Mouse (Mus musculus) E14TG2a.4 (cell line): Measurements from ENCODE around the gene Serpinb11.

ENCODE experiments used
- CTCF ChIP-seq: conservative IDR thresholded peaks from 2 replicates; pipeline ENCODE4 v1.5.1; 2014; ENCODE audit warnings: low read length
- NANOG ChIP-seq: IDR thresholded peaks from 2 replicates; pipeline ENCODE4 v1.6.1; 2014; ENCODE audit warnings: borderline replicate concordance, low read length, mixed read lengths

DNA sequence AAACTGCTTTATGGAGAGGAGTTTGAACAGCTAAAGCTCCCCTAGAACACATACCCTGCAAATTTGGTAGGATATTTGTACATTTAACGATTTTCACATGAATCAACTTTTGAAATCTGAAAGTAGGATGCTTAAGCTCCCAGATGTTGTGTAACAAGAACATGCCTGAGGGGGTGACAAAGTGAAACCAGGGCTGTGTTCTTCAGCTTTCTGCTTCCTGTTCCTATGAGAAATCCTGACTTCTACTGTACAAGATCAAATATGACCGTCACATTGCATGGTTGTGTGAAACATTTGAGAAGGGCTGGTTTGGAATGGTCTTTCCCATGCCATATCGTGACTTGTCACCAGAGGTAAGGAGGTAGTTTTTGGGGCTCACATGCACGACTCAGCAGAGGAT, 41.1 kb downstream of the Serpinb11 start:
- no peak for TF ChIP-seq CTCF
- no peak for TF ChIP-seq NANOG
